Mouse (Mus musculus) inflammation-experienced regulatory T-cells, adult 6 months (primary cell): ENCODE results near the gene Enpp7. TPM values are rescaled to one million over a fixed set of nuclear protein-coding genes. Genes with fewer than 3 reads are reported as not detected.
A peak's percentile ranks its signal among the peaks of the same experiment; 100 is the strongest.

Source experiments
- ATAC-seq: one replicate; pipeline ENCODE4 v1.8.0; 2017
- polyA plus RNA-seq, 3 experiments: library from polyadenylated mRNA; unstranded; fragments of 100-300 nt; shearing (Covaris generic); gene quantifications; one replicate each; pipeline ENCODE4 v1.2.1; 2017

The Enpp7 gene
- polyA plus RNA-seq, 3 experiments from 2014 or later = not detected

DNA sequence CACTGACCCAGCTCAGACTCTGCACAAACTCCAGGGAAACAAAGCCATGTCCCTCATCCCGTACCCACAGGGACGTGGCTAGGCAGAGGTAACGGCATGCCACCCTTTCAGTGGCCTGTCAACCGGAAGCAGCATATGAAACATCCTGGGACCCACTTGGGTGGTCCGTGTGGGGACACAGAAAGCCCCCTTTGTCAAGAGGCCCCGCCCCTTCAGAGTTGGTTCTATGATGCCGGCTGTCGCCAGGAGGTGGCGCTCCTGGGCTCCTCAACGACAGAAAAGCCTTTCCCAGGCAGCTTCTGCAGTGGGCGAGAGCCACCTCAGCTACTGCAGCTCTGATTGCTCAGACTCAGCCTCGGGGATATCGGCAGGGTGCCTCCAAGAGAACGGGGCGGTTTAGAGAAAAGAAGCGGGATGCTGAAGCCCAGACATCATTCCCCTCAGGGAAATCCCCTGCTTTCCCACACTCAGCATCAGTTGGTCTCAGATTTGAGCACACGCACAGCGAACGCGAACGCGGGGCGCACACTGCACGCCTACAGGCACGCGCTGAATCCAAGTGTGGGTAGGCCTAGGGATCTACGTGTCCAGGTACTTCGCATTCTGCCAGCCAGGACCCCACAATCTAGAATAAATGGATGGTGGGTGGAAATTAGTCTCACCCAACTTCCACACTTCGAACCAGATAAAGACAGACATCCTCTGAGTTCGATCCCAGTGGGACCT, 10.7 kb downstream of the Enpp7 start:
- peak; percentile 41 for ATAC-seq

- ATAC-seq = no peak
Observed at GRCm38 (mm10) chr11:118999361-118999804, 11.4 kb downstream of the Enpp7 start.

- no peak for ATAC-seq
Observed at GRCm38 (mm10) chr11:119000877-119001276, 12.9 kb downstream of the Enpp7 start.

GRCm38 (mm10) chr11:119001493-119002128, 13.6 kb downstream of the Enpp7 start:
- ATAC-seq = no peak

DNA sequence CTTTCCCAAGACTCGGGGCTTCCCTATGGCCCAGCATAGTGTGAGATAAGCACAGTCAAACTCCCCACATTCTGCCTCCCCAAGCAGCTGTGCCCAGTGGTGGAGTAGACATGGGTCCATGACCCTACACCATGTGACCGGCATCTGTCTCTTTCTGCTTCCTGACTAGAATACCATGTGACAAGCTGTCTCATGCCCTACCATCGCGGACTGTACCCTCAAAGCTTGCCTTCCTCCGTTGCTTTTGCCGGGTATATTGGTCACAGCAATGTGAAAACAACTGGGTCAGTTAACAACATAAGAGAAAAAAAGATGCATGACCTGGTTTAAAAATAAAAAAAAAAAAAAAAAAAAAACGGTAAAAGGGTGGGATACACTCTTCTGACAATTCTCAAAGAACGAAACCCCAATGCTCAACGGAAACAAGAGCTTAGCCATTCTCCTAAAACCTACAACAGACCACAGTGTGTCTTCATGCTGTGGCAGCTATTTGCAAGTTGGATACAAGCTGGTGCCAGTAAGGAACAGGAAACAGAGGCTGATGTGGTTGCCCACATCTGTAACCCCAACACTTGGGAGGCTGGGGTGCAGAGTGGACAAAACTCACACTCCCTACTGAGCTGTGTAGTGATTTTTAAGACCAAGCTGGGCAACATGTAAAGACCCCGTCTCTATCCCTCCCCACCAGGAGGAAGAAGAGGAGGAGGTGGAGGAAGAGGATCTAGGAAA, 17.7 kb downstream of the Enpp7 start:
- no peak for ATAC-seq

GRCm38 (mm10) chr11:119006462-119006861, 18.5 kb downstream of the Enpp7 start:
- ATAC-seq = no peak

GRCm38 (mm10) chr11:119007461-119008456, 19.8 kb downstream of the Enpp7 start:
- ATAC-seq = no peak

GRCm38 (mm10) chr11:119014455-119014854, 26.5 kb downstream of the Enpp7 start:
- ATAC-seq = no peak

DNA sequence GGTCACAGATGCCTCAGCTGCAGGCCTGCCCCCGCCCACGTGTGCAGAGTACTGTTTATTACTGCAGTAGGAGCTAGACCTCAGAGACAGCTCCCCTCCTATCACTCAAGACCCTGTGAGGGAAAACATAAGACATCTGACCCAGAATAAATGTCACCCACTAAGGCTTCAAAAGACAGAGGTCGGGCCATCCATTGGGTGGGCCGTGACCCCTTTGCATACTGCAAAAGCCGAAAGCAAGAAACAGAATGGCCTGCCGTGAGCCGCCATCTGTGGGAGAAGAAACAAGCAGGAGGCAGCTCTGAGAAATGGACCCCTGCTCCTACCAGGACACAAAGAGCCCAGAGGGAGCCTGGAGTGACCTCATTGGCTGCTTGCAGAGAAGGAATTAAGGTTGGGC, 29.5 kb downstream of the Enpp7 start:
- no peak for ATAC-seq

DNA sequence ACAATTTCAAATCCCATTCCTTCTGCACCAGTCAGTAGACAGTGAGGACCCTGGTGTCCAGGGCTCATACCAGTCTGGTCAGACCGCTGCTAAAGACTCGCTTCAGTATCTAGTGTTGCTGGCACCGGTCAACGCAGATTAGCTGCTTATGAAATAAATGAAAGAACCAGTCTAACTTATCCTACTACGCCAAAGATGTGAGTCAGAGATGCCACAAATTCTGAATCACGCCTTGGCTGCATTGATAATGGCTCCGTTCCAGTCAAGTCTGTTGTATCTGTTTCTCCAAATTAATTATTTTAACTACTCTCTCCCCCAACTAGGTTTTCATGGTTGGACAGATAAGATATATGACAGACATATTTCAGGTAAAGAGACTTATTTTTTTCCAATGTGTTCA, 33.2 kb downstream of the Enpp7 start:
- no peak for ATAC-seq

- peak; percentile 47 for ATAC-seq
Observed at GRCm38 (mm10) chr11:119022068-119022894, 34.3 kb downstream of the Enpp7 start.

DNA sequence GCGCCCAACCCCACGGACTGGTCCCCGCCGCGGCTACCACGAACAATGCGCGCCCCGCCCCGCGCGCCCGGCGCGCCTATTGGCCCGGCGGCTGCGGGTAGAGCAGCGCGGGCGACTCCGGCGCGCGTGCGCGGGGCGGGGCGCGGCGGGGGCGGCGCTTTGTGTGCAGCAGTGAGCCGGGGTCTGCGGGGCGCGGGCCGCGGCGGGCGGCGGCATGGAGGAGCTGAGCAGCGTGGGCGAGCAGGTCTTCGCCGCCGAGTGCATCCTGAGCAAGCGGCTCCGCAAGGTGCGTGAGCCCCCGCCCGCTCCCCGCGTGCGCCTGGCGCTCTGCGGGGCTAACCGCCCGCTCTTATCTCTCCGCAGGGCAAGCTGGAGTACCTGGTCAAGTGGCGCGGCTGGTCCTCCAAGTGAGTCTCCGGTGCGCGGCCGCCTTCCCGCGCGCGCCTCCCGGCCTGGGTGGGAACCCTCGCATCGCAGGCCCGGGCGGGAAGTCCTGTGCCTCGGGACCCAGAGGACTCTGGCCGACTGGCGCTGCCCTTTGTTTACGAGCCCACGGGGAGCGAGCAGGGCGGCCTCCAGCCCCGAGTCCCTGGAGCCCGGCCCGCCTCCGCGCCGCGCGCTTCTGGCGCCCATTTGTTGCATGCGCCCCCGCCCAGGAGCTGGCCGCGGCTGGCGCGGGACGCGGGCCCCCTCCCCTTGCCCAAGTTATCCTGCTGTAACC, 35.1 kb downstream of the Enpp7 start, which contains the start of gene Cbx2:
Gene Cbx2, plus strand, starts transcription at position 68 of the 721 bp plus-strand sequence.
- peak; percentile 87 for ATAC-seq

- no peak for ATAC-seq
Observed at GRCm38 (mm10) chr11:119023616-119023980, 35.6 kb downstream of the Enpp7 start.

DNA sequence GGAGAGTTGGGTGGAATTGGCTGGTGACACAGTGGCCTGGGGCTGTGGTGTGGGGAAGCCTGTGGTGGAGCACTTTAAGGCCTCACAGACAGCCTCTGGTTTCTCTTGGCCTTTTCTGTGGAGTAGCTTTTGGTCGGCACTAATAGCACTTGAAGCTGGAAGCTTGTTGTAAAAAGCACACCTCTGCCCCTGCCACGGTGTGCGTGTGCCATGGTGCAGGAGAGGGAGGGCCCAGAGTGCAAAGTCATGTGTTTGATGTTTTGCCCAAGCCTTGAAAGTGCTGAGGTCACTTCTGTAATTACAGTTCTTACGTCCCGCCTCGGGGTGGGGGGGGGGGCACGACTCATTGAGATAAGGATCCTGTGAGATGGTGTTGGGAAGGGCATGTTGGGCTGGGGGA, 36.3 kb downstream of the Enpp7 start:
- ATAC-seq = no peak

- ATAC-seq = no peak
Observed at GRCm38 (mm10) chr11:119026203-119026602, 38.2 kb downstream of the Enpp7 start.

- peak; percentile 85 for ATAC-seq
Observed at GRCm38 (mm10) chr11:119033874-119034558, 46.0 kb downstream of the Enpp7 start.

DNA sequence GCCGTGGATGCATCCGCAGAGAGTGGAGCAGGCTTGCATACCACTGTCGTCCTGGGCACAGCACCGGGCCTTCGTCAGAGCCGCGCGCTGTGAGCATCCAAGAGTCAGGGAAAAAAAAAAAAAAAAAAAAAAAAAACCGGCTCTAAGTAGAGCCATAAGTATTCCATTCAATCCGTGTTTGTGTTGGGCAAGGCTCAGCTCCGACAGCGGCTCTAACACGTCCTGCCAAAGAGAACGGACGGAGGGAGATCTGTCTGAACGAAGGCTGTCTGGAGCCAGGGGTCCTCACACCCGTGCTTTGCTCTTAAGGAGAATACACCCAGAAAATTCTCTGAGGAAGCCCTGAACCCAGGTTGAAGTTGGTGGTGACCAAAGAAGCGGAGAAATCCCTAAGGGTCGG, 46.6 kb downstream of the Enpp7 start:
- ATAC-seq = no peak

GRCm38 (mm10) chr11:119035094-119035685, 47.2 kb downstream of the Enpp7 start:
- no peak for ATAC-seq

DNA sequence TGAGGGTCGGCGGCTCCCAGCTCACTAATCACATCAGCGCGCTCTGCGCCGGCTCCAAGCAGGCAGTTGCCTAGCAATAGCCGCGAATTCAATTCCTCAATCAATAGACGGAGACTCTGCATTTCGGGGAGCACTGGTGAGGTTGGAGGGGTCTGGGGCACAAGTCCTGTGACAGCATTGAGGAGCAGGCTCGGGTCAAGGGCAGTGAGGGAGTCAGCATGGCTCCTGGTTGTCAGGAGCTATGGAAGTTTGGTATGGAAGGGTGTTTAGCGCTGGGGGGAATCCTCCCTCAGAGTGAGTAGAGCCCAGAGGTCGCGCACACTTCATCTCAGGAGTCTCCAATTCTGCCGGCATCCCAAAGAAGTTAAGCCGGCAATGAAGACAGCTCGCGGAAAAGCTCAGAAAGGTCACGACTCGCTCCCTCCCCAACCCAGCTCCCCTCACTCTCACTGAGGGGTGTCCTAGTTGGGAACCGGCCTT, 47.7 kb downstream of the Enpp7 start:
- no peak for ATAC-seq
